Mouse (Mus musculus) spleen, adult 12 weeks (tissue): ENCODE results near the gene Eef1akmt3.
"Not testable (repeated sequence)": the region's sequence is repeated elsewhere in the genome, so short reads cannot be mapped to it uniquely, and the experiment has no call there.

Experiments used
- DNase-seq: peaks from one replicate; pipeline ENCODE4 v3.0.0; 2022; ENCODE audit warnings: low spot score

Eef1akmt3 gene

GRCm38 (mm10) chr10:127041274-127041766 is at the start of gene Eef1akmt3, which contains the start of gene Mettl1:
TSS of gene Eef1akmt3 (minus strand) at chr10:127041513.
TSS of gene Mettl1 (plus strand) at chr10:127041414.
- no peak for DNase-seq

- DNase-seq, result no peak
Observed at GRCm38 (mm10) chr10:127090560-127091411, 49.5 kb upstream of the Eef1akmt3 start.

- DNase-seq, result no peak
Observed at GRCm38 (mm10) chr10:127085633-127086032, 44.3 kb upstream of the Eef1akmt3 start.

- no peak for DNase-seq
Observed at GRCm38 (mm10) chr10:127085052-127085451, 43.7 kb upstream of the Eef1akmt3 start.

GRCm38 (mm10) chr10:127083915-127084306 is 42.6 kb upstream of the Eef1akmt3 start:
- DNase-seq, result no peak

- DNase-seq, result no peak
Observed at GRCm38 (mm10) chr10:127083292-127083914, 42.1 kb upstream of the Eef1akmt3 start.

GRCm38 (mm10) chr10:127081996-127082620 is 40.8 kb upstream of the Eef1akmt3 start:
- no peak for DNase-seq

- DNase-seq, result no peak
Observed at GRCm38 (mm10) chr10:127080901-127081780, 39.8 kb upstream of the Eef1akmt3 start.

- DNase-seq, result no peak
Observed at GRCm38 (mm10) chr10:127079665-127080391, 38.5 kb upstream of the Eef1akmt3 start.

- no peak for DNase-seq
Observed at GRCm38 (mm10) chr10:127078677-127079575, 37.6 kb upstream of the Eef1akmt3 start.

GRCm38 (mm10) chr10:127078001-127078676 is 36.8 kb upstream of the Eef1akmt3 start:
- no peak for DNase-seq

GRCm38 (mm10) chr10:127077515-127077914 is 36.2 kb upstream of the Eef1akmt3 start:
- DNase-seq, result no peak

- no peak for DNase-seq
Observed at GRCm38 (mm10) chr10:127076082-127076481, 34.8 kb upstream of the Eef1akmt3 start.

- DNase-seq, result no peak
Observed at GRCm38 (mm10) chr10:127075651-127076050, 34.3 kb upstream of the Eef1akmt3 start.

GRCm38 (mm10) chr10:127075080-127075479 is 33.8 kb upstream of the Eef1akmt3 start, which contains the start of gene Agap2:
TSS of gene Agap2 (plus strand) at chr10:127075284.
- DNase-seq, result peak; percentile 61

GRCm38 (mm10) chr10:127073981-127074380 is 32.7 kb upstream of the Eef1akmt3 start:
- no peak for DNase-seq

- not testable (repeated sequence) for DNase-seq
Observed at GRCm38 (mm10) chr10:127072969-127073368, 31.7 kb upstream of the Eef1akmt3 start.

GRCm38 (mm10) chr10:127072270-127072669 is 31.0 kb upstream of the Eef1akmt3 start:
- DNase-seq, result not testable (repeated sequence)

- no peak for DNase-seq
Observed at GRCm38 (mm10) chr10:127071203-127071602, 29.9 kb upstream of the Eef1akmt3 start.
